Mouse (Mus musculus): ENCODE data around the gene Aptx.

Aptx gene

GRCm38 (mm10) chr4:40702797-40703709 is at the start of gene Aptx:
Aptx (minus strand) TSS chr4:40703194.
- DNase-seq = peak; percentile 92

- DNase-seq = no peak
These were observed 32.4 kb upstream of the Aptx start for GRCm38 (mm10) chr4:40735351-40735750.

- no peak for DNase-seq
These were observed 28.3 kb upstream of the Aptx start for GRCm38 (mm10) chr4:40731262-40731661.

DNA sequence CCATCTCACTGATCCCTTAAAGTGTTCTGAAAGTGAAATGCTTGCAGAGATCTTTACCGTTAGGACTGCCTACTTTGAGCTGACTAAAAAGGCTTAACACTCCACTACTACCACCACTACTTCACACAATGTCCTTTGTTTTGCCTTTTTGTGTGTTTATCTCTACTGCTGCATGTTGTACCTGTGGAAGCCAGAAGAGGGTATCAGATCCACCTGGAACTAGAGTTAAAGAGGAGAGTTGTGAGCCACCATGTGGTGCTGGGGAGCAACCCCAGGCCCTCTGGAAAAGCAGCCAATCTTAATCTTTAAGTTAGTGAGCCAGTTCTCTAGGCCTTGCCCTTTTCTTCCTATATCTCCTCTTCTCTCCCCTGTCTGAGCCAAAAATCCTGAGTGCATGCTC is 24.3 kb upstream of the Aptx start:
- no peak for DNase-seq

DNA sequence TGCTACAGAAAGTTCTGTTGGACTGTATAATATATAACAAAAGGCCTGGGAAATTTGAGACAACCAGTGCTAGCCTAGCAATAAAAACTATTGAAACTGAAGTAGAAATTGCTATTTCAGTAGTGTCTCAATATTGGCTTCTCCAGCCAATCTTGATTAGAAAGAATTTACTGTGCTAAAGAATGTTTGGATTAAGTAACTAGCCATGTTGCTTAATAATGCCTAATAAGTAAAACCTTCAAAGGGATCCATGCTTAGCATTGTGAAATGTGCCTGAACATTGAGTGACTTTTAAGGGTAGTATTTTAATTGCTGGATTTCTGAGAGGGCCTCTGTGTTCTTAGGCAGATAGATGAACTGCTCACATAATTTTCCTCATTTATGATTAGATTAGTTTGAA is 22.6 kb upstream of the Aptx start:
- DNase-seq = no peak

DNA sequence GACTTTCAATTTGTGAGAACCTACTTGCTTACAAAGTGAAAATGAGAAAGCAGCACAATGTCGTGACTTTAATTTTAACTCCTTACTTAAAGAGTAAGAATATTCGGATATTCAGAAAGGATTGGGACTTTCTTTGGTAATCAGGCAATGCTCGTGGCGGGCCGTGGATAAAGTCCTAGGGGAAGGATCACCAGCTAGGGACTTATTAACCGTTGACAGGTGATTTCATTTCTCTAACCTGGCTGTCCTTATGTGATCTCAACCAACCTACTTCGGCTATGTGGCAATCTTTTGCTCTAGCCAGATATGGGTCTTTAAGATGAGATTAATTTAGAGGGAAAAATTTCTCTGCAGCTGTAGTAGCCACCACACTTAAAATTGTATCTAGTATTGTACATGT is 22.1 kb upstream of the Aptx start:
- DNase-seq = no peak

DNA sequence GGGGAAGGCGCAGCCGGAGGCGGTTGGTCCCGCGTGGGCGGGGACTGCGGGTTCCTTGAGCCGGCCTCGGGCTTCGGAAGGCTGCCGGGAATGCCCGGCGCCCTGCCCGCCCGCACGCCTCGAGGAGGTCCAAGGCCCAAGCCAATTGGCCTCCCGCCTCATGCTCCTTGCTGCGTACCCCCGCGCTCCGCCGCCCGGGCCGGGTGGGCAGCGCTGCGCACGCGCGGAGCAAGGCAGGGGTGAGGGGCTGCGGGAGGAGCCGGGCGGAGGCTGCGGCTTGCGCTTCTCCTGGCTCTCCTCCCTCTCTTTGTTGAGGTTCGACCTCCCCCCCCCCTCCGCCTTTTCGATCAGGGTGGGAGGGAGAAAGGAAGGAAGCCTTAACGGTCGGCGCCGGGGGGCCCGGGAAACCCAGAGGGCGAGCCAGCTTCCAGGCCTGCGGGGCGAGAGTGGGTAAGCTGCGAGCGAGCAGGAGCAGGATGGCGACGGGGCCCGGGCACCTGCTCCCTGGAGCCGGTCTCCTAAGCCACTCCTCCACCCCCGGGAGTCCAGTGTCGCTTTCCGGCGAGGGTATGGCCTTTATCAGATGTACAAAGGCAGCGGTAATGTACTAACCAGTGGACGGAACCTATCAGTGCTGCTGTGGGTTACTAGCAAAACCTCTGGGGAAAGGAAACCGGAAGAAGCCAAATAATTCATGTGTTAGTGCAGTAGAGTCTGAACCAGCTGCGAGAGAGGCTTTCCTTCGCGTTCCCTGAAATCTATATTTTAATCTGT is 19.9 kb upstream of the Aptx start:
- DNase-seq = no peak

- peak; percentile 96 for DNase-seq
These were observed 19.1 kb upstream of the Aptx start, which contains the start of gene Dnaja1 for GRCm38 (mm10) chr4:40722011-40722666. Dnaja1 (plus strand) TSS chr4:40722150.

- peak; percentile 11 for DNase-seq
These were observed 17.9 kb upstream of the Aptx start for GRCm38 (mm10) chr4:40720910-40721309.

DNA sequence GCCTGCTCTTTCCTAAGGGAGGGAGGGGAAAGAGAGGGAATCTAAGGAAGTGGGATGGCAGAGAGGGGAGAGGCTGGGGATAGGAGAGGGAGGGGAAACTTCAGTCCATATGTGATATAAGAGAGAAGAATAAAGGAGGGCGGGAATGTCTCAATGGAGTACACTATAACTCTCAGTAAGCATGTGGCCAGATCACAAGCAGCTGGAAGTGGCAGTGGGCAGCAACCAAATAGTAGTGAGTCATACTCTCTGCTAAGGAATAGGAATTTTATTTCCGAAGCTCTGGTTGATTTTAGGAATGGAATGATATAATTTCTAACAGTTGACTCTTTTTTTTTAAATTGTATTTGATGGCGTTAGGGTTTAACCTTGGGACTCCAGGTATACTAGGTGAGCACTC is 14.1 kb upstream of the Aptx start:
- no peak for DNase-seq

DNA sequence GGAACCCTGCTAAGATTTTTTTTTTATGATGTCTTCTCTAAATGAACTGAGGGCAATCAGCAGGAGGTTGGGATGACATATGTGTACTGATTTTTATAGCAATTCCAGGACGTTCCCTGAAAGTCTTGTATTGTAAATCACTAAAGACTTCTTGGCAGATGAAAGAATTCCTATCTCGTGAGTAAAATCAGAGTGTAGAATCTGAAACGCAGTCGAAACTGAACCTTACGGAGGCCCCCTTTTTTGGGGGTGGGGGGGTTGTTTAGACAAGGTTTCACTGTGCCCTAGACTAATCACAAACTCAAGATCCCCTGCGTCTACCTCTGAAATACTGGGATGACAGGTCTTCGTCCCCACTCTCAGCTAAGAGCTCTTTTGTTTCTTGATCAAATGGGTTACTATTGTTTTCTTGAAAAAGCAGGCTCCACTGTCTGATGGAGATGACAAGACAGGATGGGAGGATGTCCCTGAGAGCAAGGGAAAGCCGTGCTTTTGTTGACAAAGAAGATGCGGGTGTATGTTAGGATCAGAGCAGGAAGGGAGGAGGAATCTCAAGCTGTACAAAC is 799 bp upstream of the Aptx start:
- DNase-seq = peak; percentile 21

- no peak for DNase-seq
These were observed 1.2 kb downstream of the Aptx start for GRCm38 (mm10) chr4:40701796-40702195.

DNA sequence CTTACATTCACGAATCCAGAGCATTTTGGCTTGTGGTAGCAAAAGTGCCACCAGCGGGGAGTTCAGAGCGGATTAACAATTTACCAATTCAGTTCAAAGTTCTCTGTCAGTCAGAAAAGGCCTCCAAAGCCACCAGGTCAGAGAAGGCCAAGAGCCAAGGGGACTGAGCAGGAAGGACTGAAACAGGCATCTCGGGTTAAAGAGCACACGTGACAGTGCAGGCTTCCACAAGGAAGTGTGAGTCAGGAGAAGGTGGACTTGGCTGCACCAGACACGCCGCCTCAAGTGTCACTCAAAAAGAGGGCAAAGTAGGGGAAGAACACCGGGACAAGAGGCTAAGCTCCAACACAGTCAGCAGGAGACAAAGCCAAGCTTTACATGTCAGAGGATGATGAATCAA is 2.8 kb downstream of the Aptx start:
- no peak for DNase-seq

DNA sequence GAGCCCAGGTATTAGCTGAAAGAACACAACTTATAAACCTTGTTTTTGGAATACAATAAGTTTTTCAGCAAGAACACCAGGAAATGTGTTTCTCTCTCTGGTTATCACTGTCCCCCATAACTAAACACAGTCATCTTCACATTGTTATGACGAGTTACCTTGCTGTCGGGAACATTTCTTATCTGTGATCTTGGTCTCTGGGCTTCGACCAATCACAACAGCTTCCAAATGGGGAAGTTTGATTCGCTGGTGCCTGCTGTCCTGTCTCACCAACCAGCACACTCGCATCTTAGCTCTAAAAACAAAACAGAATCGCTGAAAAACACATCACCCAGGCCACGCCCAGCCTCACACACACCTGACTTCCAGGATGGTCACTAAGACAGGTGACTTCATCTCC is 5.9 kb downstream of the Aptx start:
- DNase-seq = no peak

GRCm38 (mm10) chr4:40691100-40691499 is 11.9 kb downstream of the Aptx start:
- no peak for DNase-seq

- no peak for DNase-seq
These were observed 19.7 kb downstream of the Aptx start for GRCm38 (mm10) chr4:40683306-40683705.

GRCm38 (mm10) chr4:40682359-40682758 is 20.6 kb downstream of the Aptx start:
- no peak for DNase-seq

- DNase-seq = peak; percentile 38
These were observed 21.1 kb downstream of the Aptx start for GRCm38 (mm10) chr4:40681908-40682307.

- DNase-seq = no peak
These were observed 22.6 kb downstream of the Aptx start for GRCm38 (mm10) chr4:40680250-40680860.

- no peak for DNase-seq
These were observed 25.9 kb downstream of the Aptx start for GRCm38 (mm10) chr4:40677132-40677531.

DNA sequence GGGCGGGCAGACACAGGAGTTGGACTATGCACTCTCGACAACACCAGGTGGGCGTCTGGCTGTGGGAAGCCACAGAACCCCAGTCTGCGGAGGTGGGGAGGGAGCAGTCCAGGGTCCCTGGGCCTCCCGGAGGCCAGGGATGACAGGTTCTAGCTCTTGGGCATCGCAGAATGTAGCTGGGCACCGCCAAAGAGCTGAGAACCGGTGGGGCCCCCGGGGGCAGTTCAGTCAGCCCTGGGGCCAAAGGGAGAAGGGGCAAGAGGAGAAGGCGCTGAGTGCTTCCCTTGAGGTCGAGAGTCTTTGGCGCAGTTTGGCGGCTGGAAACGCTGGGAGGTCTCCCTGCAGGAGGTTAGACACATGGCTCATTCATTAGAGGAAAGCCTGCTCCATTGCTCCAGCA is 26.7 kb downstream of the Aptx start:
- no peak for DNase-seq

DNA sequence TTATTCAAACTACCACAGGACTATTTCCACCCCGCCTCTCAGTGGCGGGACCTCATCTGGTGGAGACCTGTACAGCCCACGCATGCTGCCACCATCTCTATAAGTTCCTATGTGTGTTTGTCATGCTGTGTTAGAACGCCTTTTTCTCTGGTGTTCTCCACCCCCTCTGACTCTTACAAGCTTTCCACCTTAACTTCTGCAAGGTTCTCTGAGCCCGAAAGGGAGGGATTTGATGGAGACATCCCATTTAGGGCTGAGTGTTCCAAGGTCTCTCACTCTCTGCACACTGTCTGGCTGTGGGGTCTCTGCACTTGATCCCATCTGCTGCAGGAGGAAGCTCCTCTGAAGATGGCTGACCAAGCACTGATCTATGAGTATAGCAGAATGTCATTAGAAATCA is 29.5 kb downstream of the Aptx start:
- DNase-seq = no peak
